Mouse (Mus musculus) thymus, adult 2 months (tissue): ENCODE results near the gene Rcor1.

Experiments used
- CTCF ChIP-seq: fragments of 200-500 bp; IDR thresholded peaks from 2 replicates; pipeline ENCODE4 v1.5.1; 2012; ENCODE audit warnings: mild to moderate bottlenecking, control low read depth, low read length, moderate library complexity, borderline replicate concordance; ENCODE audit not compliant: control insufficient read depth, poor library complexity, insufficient read depth; ENCODE audit errors: extremely low read depth
- POLR2A ChIP-seq: fragments of 200-500 bp; IDR thresholded peaks from 2 replicates; pipeline ENCODE4 v1.6.1; 2012; ENCODE audit warnings: mild to moderate bottlenecking, low read length, control low read depth, moderate library complexity; ENCODE audit not compliant: control insufficient read depth, poor library complexity, insufficient read depth; ENCODE audit errors: extremely low read depth

DNA sequence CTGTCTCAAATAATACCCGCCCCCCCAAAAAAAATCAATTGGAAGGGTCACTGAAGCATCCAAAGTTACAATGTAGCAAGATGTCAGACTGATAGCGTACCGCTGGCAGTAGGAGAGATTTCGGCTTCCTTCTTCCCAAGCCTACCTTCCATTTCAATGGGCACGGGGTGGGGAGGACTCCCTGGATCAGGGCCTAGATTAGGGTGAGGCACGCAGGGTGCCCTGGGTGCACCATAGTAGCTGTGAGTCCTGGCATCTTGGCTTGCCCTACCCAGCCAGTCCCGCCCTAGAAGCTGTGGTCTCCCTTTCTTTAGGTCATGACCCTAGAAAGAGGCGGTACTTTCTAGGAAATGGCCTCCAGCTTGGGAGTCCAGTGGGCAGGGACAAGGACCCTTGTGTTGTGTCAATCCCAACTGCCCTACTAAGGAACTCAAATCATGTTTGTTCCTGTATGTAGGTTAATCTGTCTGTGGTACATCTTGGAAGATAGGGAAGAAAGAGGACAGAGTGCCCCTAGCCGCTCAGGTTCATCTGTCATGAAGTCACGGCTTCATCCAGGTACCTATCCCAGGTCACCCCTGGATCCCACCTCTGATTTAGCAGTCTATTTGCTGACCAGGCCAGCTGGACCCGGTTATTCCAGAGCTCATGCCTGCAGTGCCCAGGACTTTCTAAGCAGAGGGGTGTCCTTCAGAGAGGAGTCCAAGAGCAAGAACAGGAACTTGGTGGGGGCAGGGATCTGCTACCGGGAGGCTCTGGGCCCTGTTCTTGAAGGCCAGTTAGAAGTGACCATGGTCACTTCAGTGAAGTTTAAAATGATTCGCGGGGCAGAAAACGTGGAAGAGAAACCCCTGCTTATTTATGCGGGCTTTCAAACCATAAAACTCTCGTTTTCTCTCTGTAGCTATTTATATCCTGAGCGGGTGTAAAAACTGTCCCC is 1.6 kb upstream of the Rcor1 start:
- TF ChIP-seq CTCF: no peak
- no peak for TF ChIP-seq POLR2A
